Mouse (Mus musculus): ENCODE data around the gene A030005L19Rik. TPM values are rescaled to one million over a fixed set of nuclear protein-coding genes. Genes with fewer than 3 reads are reported as not detected.
"Not testable (repeated sequence)": the region's sequence is repeated elsewhere in the genome, so short reads cannot be mapped to it uniquely, and the experiment has no call there.

Gene A030005L19Rik
- polyA plus RNA-seq (2012; ENCODE audit: insufficient read depth, insufficient read length, missing spikeins), result not detected in 2 replicates

DNA sequence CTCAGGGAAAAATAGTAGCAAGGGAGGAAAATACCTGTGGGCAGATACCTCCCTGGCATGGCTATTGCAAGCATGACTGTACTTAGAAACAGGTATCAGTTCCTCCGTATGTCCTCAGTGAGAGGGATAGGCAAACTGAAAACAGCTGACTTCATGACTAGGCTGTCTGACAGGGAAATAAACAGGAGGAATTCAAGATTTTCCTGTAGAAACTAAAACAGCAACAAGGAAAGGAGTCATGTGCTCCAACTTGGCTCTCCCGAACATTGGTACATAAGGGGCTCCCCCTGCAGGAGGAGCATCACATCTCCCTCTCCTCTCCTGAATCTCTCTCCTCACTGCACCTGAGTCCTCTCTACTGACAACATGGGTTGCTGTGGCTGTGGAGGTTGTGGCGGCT is at the start of gene A030005L19Rik:
A030005L19Rik (plus strand) TSS at position 301 of the 400 bp plus-strand sequence.
- Histone ChIP-seq H3K4me3 (ENCODE audit: insufficient read depth, low read depth, low read length) (no peak within 1 kb of the TSS), H3K4me1 (ENCODE audit: control insufficient read depth, insufficient read depth, insufficient read length, low read length) (no peaks in the 10 kb centered on the region), H3K27ac (replicated peaks; ENCODE audit: low read depth, low read length) (no peak within 1 kb of the TSS)

DNA sequence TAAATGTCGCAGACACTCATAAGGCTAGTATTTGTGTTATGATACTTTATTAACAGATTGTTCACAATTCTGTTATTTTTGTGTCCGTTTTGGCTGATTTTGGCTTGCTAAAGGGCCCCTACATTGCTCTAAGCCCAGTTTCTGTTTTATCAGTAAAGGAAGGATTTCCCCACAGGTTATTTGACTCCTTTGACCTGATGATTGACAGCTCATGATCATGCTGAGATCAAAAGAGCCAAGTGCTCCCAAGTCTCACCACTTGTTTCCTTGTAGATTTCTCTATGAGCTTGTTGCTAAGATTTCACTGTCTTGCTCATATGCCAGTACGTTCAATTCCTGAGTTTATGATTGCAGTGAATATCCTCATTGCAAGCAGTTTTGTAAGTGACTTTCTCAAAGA is 42.9 kb upstream of the A030005L19Rik start:
- no peak overlapping the region for H3K4me3 ChIP-seq (ENCODE audit: insufficient read depth, low read depth, low read length)
- H3K4me1 ChIP-seq (ENCODE audit: control insufficient read depth, insufficient read depth, insufficient read length, low read length), result no peaks in the 10 kb centered on the region; the same call in 1 of the 2 replicates
- H3K27ac ChIP-seq (replicated peaks; ENCODE audit: low read depth, low read length), result no peak overlapping the region

DNA sequence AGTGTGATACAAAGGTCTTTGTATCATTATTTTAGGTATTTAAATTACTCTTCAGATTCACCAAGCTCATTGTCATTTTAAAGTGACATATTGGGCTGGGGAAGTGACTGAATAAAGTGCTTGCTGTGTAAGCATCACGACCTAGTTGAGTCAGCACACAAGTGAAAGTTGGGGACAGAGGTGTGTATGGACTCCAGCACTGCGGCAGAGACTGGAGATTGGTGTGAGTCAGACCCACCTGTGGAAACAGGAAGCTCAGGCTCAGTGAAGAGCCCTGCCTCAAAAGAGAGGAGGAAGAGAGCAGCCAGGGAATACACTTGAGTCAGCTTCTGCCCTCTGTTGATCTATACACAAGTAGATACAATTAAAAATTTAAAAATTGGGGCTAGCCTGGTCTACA is 34.0 kb upstream of the A030005L19Rik start:
- no peaks in the 10 kb centered on the region for H3K4me1 ChIP-seq (ENCODE audit: control insufficient read depth, insufficient read depth, insufficient read length, low read length)
- H3K4me3 ChIP-seq (ENCODE audit: insufficient read depth, low read depth, low read length), result no peak overlapping the region
- no peak overlapping the region for H3K27ac ChIP-seq (replicated peaks; ENCODE audit: low read depth, low read length)

DNA sequence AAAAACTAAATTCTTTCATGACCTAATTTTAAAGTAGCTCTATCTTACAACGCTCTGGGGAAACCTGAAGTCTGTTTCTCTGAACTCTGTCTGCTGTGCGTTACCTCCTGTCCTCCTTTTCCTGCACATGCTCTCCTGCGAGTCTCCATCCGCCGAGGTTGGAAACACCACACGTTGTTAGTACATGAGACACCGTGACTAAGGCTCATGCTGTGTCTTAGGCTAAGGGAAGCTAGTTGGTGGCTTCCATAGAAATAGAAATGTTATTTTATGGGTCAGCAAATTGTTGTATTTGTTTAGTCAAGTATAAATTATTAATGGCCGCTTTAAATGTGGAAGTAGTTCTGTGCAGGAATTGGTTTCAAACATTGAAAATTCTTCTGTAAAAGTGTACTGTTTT is 32.9 kb upstream of the A030005L19Rik start:
- Histone ChIP-seq H3K4me1 (ENCODE audit: control insufficient read depth, insufficient read depth, insufficient read length, low read length) (no peaks in the 10 kb centered on the region), H3K4me3 (ENCODE audit: insufficient read depth, low read depth, low read length) (no peak overlapping the region), H3K27ac (replicated peaks; ENCODE audit: low read depth, low read length) (no peak overlapping the region)

DNA sequence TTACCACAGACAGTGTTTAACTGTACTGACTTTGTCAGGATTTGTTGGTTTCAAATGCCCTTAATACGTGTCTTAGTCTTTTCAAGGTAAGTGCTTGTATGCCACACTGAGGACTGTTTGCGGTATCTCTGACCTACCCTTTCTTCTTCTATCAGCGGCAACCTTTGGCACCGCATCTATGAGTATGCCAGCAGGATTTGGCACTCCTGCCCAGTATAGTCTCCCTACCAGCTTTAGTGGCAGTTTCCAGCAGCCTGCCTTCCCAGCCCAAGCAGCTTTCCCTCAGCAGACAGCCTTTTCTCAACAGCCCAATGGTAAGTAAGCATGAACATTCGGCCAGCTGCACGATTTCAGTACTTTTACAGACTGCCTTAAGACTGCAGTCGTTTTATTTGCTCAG is 19.9 kb upstream of the A030005L19Rik start:
- no peak overlapping the region for H3K27ac ChIP-seq (replicated peaks; ENCODE audit: low read depth, low read length)
- H3K4me1 ChIP-seq (ENCODE audit: control insufficient read depth, insufficient read depth, insufficient read length, low read length), result no peaks in the 10 kb centered on the region
- H3K4me3 ChIP-seq (ENCODE audit: insufficient read depth, low read depth, low read length), result no peak overlapping the region

DNA sequence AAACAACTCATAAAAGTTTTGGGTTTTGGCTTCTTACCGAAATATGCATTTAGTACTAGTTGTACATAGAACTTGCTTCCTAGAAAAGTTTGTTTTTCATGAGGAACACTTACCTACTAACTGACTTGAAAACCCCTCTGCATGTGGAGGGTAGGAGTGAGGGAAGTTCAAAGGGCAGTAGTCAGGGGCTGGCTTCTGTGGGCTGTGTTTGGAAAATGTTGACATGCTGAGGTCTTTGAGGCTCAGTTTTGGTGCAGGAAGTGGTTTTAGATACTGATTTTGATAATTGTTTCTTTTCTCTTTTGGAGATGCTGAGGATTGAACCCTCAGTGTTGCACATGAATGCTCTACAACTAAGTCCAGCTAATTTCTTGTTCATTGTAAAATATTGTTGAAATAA is 12.6 kb upstream of the A030005L19Rik start:
- no peak overlapping the region for H3K4me3 ChIP-seq (ENCODE audit: insufficient read depth, low read depth, low read length)
- H3K27ac ChIP-seq (replicated peaks; ENCODE audit: low read depth, low read length), result no peak overlapping the region
- H3K4me1 ChIP-seq (ENCODE audit: control insufficient read depth, insufficient read depth, insufficient read length, low read length), result no peaks in the 10 kb centered on the region

DNA sequence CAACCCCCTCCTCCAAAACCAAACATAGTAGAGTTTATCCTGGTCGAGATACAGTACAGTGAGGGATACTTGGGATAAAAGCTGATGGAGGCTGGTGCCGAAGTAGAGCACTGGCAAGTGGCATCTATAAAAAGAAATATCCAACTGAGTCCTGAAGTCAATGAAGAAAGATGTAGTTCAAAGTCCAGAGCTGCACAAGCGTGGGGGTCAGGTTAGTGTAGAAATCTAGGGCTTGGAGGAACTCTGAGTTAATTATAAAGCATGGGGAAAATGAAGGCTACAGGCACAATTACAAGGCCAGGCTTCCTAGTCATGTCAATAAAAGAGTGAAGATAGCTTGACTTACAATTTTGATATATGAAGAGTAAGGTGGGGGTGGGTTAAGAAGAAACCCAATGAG is 11.9 kb upstream of the A030005L19Rik start:
- Histone ChIP-seq H3K4me1 (ENCODE audit: control insufficient read depth, insufficient read depth, insufficient read length, low read length) (no peaks in the 10 kb centered on the region), H3K4me3 (ENCODE audit: insufficient read depth, low read depth, low read length) (no peak overlapping the region), H3K27ac (replicated peaks; ENCODE audit: low read depth, low read length) (no peak overlapping the region)

DNA sequence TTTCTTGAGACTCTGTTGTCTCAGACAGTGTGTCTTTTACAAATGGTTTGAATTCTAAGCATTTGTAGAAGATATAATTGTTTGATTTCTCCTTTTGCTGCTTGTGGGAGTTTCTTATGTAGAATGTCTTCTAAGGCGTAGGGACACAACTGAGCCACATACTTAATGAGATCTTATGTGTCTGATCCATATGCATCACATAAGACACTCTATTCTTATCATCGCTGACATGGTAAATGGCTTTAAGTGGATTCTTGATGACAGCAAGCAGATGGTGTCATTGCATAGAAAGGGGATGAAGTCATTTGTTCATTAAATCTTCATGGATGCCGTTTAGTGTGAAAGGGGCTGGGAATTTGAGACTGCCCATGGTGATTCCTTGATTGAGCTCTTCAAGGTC is 7.2 kb upstream of the A030005L19Rik start:
- Histone ChIP-seq H3K4me3 (ENCODE audit: insufficient read depth, low read depth, low read length) (no peak overlapping the region), H3K27ac (replicated peaks; ENCODE audit: low read depth, low read length) (no peak overlapping the region), H3K4me1 (ENCODE audit: control insufficient read depth, insufficient read depth, insufficient read length, low read length) (no peaks in the 10 kb centered on the region)

DNA sequence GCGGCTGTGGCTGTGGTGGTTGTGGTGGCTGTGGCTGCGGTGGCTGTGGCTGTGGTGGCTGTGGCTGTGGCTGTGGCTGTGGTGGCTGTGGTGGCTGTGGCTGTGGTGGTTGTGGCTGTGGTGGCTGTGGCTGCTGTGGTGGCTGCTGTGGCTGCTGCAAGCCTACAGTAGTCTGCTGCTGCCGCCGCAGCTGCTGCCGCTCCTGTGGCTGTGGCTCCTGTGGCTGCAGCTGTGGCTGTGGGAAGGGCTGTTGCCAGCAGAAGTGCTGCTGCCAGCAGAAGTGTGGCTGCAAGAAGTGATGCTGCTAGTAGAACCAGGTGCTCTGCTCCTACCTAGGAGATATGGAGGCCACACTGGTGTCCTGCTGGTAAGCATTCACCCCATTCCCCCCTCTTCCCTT is 309 bp downstream of the A030005L19Rik start:
- H3K4me1 ChIP-seq (ENCODE audit: control insufficient read depth, insufficient read depth, insufficient read length, low read length); H3K4me3 ChIP-seq (ENCODE audit: insufficient read depth, low read depth, low read length): not testable (repeated sequence)

DNA sequence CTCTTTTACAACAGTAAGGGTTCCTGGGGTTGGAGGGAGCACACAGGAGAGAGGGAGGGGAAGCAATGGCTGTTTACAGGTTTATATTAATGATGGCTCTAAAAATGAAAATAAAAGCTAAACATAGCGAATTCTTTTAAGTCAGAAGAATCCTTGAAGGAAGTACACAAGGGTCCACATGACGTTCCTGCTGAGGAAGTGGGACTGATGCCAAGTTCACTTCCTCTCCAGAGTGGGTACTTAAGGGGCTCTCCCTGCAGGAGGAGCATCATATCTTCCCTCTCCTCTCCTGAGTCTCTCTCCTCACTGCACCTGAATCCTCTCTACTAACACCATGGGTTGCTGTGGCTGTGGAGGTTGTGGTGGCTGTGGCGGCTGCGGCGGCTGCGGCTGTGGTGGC is 11.5 kb downstream of the A030005L19Rik start, which contains the start of gene A030014E15Rik:
A030014E15Rik (plus strand) TSS at position 268 of the 400 bp plus-strand sequence.
- Histone ChIP-seq H3K4me1 (ENCODE audit: control insufficient read depth, insufficient read depth, insufficient read length, low read length) (no peaks in the 10 kb centered on the region), H3K4me3 (ENCODE audit: insufficient read depth, low read depth, low read length) (no peak within 1 kb of the TSS), H3K27ac (replicated peaks; ENCODE audit: low read depth, low read length) (no peak within 1 kb of the TSS)

More for the DNA sequence above, 309 bp downstream of the A030005L19Rik start:
- H3K27ac ChIP-seq (replicated peaks; ENCODE audit: low read depth, low read length), result not testable (repeated sequence)

DNA sequence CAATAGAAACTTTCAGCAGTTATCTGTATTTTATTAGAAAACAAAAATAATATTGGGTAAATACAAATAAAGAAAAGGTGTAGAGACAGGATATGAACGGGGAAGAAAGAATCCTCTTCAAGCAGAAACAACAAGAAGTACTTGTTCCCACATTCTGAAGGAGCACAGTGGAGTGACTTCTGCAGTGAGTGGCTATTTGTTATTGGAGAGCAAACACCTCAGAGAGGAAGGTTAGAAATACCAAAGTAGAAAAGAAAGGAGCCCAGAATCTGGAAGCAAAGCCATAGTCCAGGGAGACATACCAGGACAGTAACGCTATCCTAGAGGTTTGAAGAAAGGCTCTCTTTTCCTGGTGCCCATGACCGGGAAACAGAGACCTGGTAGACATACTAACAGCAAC is 17.4 kb downstream of the A030005L19Rik start:
- H3K4me3 ChIP-seq (ENCODE audit: insufficient read depth, low read depth, low read length); H3K27ac ChIP-seq (replicated peaks; ENCODE audit: low read depth, low read length); H3K4me1 ChIP-seq (ENCODE audit: control insufficient read depth, insufficient read depth, insufficient read length, low read length): not testable (repeated sequence)

DNA sequence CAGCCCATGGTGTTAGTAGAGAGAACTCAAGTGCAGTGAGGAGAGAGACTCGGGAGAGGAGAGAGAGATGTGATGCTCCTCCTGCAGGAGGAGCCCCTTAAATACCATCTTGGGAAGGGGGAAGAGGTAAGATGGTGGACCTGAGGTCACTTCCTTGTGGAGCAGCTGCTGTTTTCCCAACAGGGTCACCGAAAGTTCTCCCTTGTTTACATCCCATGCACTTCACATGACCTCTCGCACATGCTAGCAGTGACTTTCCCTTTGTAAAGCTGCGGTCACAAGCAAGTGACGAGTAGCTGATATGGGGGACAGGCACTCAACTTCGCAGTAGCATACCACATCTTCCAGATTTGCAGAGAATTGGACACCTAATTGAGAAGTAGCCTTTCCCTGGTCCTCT is 18.2 kb downstream of the A030005L19Rik start, which contains the start of gene Gm6217:
Gm6217 (minus strand) TSS at position 74 of the 400 bp plus-strand sequence.
- not testable (repeated sequence) for H3K4me3 ChIP-seq (ENCODE audit: insufficient read depth, low read depth, low read length); H3K4me1 ChIP-seq (ENCODE audit: control insufficient read depth, insufficient read depth, insufficient read length, low read length)

DNA sequence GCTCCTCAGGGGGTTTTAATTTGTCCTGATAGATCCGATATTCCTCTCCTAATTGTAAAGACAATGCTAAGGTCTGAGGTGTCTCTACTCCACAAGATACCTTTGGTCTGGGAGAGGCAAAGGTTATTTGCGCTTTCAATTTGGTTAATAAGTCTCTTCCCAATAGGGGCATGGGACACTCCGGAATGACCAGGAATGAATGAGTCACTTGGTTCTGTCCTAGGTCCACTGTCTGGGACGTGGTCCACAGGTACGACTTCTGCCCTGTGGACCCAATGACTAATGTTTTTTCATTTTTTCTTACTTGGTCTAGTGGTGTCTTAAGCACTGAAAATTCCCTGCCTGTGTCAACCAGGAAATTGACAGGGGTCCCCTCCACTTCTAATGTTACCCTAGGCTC is 25.5 kb downstream of the A030005L19Rik start:
- no peak overlapping the region for H3K27ac ChIP-seq (replicated peaks; ENCODE audit: low read depth, low read length)
- no peaks in the 10 kb centered on the region for H3K4me1 ChIP-seq (ENCODE audit: control insufficient read depth, insufficient read depth, insufficient read length, low read length)
- H3K4me3 ChIP-seq (ENCODE audit: insufficient read depth, low read depth, low read length), result no peak overlapping the region

More for the DNA sequence above, 18.2 kb downstream of the A030005L19Rik start, which contains the start of gene Gm6217:
- H3K27ac ChIP-seq (replicated peaks; ENCODE audit: low read depth, low read length), result not testable (repeated sequence)

DNA sequence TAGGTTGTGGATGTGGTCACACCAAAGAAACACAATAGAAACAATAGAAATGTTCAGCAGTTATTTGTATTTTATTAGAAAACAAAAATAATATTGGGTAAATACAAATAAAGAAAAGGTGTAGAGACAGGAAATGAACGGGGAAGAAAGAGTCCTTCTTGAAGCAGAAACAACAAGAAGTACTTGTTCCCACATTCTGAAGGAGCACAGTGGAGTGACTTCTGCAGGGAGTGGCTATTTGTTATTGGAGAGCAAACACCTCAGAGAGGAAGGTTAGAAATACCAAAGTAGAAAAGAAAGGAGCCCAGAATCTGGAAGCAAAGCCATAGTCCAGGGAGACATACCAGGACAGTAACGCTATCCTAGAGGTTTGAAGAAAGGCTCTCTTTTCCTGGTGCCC is 29.4 kb downstream of the A030005L19Rik start:
- H3K4me3 ChIP-seq (ENCODE audit: insufficient read depth, low read depth, low read length); H3K4me1 ChIP-seq (ENCODE audit: control insufficient read depth, insufficient read depth, insufficient read length, low read length); H3K27ac ChIP-seq (replicated peaks; ENCODE audit: low read depth, low read length): not testable (repeated sequence)

DNA sequence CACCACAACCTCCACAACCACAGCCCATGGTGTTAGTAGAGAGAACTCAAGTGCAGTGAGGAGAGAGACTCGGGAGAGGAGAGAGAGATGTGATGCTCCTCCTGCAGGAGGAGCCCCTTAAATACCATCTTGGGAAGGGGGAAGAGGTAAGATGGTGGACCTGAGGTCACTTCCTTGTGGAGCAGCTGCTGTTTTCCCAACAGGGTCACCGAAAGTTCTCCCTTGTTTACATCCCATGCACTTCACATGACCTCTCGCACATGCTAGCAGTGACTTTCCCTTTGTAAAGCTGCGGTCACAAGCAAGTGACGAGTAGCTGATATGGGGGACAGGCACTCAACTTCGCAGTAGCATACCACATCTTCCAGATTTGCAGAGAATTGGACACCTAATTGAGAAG is 30.2 kb downstream of the A030005L19Rik start, which contains the start of gene A030003K21Rik:
A030003K21Rik (minus strand) TSS at position 94 of the 400 bp plus-strand sequence.
- H3K27ac ChIP-seq (replicated peaks; ENCODE audit: low read depth, low read length); H3K4me3 ChIP-seq (ENCODE audit: insufficient read depth, low read depth, low read length); H3K4me1 ChIP-seq (ENCODE audit: control insufficient read depth, insufficient read depth, insufficient read length, low read length): not testable (repeated sequence)

DNA sequence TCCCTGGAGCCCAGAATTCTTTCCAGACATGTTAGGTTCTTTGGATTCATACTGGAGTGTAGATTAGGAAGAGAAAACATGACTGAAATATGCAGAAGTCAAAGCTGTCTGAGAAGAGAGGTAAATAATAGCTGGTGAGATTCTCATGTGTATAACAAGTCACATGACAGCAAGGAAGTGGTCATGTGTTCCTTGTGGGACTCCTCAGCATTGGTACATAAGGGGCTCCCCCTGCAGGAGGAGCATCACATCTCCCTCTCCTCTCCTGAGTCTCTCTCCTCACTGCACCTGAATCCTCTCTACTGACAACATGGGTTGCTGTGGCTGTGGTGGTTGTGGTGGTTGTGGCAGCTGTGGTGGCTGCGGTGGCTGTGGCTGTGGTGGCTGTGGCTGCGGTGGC is 32.9 kb downstream of the A030005L19Rik start:
- not testable (repeated sequence) for H3K27ac ChIP-seq (replicated peaks; ENCODE audit: low read depth, low read length); H3K4me3 ChIP-seq (ENCODE audit: insufficient read depth, low read depth, low read length); H3K4me1 ChIP-seq (ENCODE audit: control insufficient read depth, insufficient read depth, insufficient read length, low read length)
